Mouse (Mus musculus) liver, adult 2 months (tissue): ENCODE measurements at regions not wholly inside any gene's neighbourhood (a gene's known extent, or its start where the extent isn't known, plus 50 kb on each side); places are given as distances from the start of the nearest gene placed in this dataset.
A peak's percentile ranks its signal among the peaks of the same experiment; 100 is the strongest.

Experiments
- DNase-seq: peaks from one replicate; pipeline ENCODE4 v3.0.0-alpha.2; 2011; ENCODE audit warnings: low read depth, low spot score; ENCODE audit errors: extremely low read depth
- H3K27ac ChIP-seq: fragments of 200-500 bp; replicated peaks from 2 replicates; pipeline ENCODE4 v1.5.1; 2012; ENCODE audit warnings: low read depth, mild to moderate bottlenecking, control low read depth, inconsistent platforms, low read length; ENCODE audit not compliant: insufficient read depth
- H3K27me3 ChIP-seq: fragments of 200-500 bp; 2 replicates; pipeline ENCODE4 v1.6.1; 2012; ENCODE audit warnings: mild to moderate bottlenecking, moderate library complexity, low read length, inconsistent platforms; ENCODE audit not compliant: control insufficient read depth, insufficient read depth
- H3K36me3 ChIP-seq: fragments of 200-500 bp; 2 replicates; pipeline ENCODE4 v1.6.1; 2012; ENCODE audit warnings: low read length, inconsistent platforms; ENCODE audit not compliant: control insufficient read depth, insufficient read depth
- H3K4me1 ChIP-seq: fragments of 200-500 bp; 2 replicates; pipeline ENCODE4 v1.6.1; 2011; ENCODE audit warnings: low read length; ENCODE audit not compliant: control insufficient read depth, insufficient read depth
- H3K4me3 ChIP-seq: fragments of 200-500 bp; 2 replicates; pipeline ENCODE4 v1.5.1; 2011; ENCODE audit warnings: low read depth, mild to moderate bottlenecking, control low read depth, low read length, moderate library complexity; ENCODE audit not compliant: insufficient read depth
- H3K79me2 ChIP-seq: fragments of 200-500 bp; 2 replicates; pipeline ENCODE4 v1.6.1; 2012; ENCODE audit warnings: inconsistent platforms, mild to moderate bottlenecking, low read length, moderate library complexity; ENCODE audit not compliant: control insufficient read depth, insufficient read depth
- H3K9ac ChIP-seq: fragments of 200-500 bp; 2 replicates; pipeline ENCODE4 v1.6.1; 2012; ENCODE audit warnings: low read depth, mild to moderate bottlenecking, control low read depth, inconsistent platforms, low read length
- CTCF ChIP-seq: fragments of 200-500 bp; IDR thresholded peaks from 2 replicates; pipeline ENCODE4 v1.5.1; 2011; ENCODE audit warnings: low read depth, low read length, control low read depth
- POLR2A ChIP-seq: fragments of 200-500 bp; IDR thresholded peaks from 2 replicates; pipeline ENCODE4 v1.6.1; 2011; ENCODE audit warnings: low read length, control low read depth; ENCODE audit not compliant: insufficient read depth; ENCODE audit errors: extremely low read depth
- WGBS: fragments of 180-500 bp; shearing (Covaris S2); methylation state at CpG from one replicate; pipeline ENCODE4 v1.1.7; 2018; 5-methylcytosine and 5-hydroxymethylcytosine counted together

DNA sequence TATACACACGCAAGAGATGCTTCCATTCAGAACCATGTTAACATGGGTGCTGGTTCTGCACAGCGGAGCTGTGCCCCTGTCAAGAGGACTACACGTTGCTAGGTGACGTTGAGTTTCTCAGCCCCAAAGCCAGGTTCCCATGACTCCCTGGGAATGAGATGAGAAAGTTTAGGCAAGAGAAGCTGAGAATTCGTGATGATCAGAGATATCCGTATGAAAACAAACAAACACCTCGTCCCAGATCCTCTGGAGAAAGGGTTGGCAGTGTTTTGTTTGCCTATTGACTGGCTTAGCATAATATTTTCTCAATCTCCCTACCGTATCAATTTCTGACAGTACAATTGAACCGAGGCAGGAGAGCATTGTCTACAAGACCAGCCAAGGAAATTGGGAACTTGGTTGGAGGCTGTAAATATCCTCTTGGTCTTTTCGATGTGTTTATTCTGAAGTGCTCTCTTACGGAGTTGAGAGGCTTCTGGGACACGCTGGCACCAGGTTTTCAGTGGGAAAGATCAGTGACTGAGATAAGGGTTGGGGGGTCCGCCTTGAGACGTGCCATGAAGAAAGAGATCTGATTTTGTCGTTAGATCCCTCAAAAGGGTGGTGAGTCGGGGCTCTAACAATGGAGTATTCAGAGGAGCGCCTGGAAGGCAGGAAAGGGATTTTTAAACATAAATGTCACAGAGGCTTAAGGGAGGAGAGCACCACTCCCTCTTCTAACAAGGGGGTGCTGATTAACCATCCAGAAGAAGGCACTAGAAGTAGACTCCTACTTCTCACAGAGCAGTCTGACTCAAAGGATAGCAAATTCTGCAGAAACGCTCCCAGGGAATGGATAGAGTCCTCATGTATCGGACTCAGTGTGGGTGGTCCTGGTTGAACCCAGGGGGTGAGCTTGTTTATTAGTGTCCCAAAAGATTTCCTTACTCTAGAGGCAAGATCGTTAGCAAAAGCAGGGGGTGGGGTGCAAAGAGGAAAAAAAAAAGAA lies 70.5 kb upstream of the Gm45716 start:
- Histone ChIP-seq H3K27me3 (no peaks in the 10 kb centered on the region), H3K4me1 (0 out of 2 replicates have a peak, but pooled peaks cover 3% of the 10 kb centered on the region), H3K27ac (no peak overlapping the region), H3K79me2 (no peaks in the 10 kb centered on the region), H3K4me3 (no peak overlapping the region), H3K9ac (no peak overlapping the region), H3K36me3 (no peaks in the 10 kb centered on the region)
- DNase-seq, result peak; percentile 45
- TF ChIP-seq CTCF, result no peak
- no peak for TF ChIP-seq POLR2A
- 38% methylated on average over 20 of the region's 20 CpGs for WGBS

DNA sequence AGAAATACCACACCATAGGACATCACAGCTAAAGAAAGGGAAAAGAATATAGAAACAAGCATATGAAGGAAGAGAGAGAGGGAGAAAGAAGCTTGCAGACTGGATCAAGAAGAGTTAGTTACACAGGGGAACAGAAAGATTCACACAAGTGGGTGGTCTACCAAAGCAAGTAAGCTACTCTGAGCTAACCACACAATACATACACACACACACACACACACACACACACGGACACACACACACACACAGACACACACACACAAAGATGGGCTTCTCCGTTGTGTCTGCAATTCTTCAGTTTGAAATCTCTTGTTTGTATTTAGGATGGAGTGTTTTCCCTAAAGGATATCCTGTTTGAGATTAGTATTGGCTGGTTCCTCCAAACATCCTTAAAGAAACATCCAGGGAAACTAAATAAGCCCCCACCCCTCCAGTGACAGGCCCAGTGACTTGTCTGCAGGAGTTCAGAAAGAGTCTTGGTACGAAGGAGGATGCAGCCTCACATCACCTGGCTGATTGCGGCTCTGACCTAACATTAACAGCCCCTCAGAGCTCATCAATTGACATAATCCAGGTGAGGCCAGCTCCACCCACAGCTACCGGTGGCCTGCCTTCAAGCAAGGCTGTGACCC lies 69.7 kb upstream of the Gm45716 start:
- Histone ChIP-seq H3K36me3 (no peaks in the 10 kb centered on the region), H3K4me3 (no peak overlapping the region), H3K27ac (no peak overlapping the region), H3K27me3 (no peaks in the 10 kb centered on the region), H3K79me2 (no peaks in the 10 kb centered on the region), H3K4me1 (0 out of 2 replicates have a peak, but pooled peaks cover 3% of the 10 kb centered on the region), H3K9ac (no peak overlapping the region)
- no peak for DNase-seq
- TF ChIP-seq POLR2A, result no peak
- TF ChIP-seq CTCF, result no peak
- WGBS, result 37% methylated on average over 5 of the region's 5 CpGs

DNA sequence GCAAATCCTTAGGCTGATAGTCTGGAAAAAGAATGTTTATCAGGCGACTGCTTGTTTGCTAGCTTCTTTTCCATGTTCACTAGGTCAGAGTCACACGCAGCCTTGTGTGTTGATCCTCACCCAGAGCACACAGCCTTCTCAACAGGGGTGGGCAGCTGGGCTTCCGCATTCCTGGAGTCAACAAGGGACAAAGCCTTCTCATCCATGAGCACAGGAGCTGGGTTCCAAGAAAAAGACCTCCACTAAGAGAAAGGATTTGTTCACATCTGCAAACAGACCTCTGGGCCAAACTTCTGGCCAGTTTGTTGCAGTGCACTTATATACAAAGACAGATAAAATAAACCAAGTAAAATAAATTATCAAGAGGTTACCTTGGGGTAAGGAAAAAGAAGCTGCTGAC lies 65.6 kb upstream of the Gm45716 start:
- no peaks in the 10 kb centered on the region for H3K79me2 ChIP-seq
- 48% methylated on average over 3 of the region's 3 CpGs for WGBS

DNA sequence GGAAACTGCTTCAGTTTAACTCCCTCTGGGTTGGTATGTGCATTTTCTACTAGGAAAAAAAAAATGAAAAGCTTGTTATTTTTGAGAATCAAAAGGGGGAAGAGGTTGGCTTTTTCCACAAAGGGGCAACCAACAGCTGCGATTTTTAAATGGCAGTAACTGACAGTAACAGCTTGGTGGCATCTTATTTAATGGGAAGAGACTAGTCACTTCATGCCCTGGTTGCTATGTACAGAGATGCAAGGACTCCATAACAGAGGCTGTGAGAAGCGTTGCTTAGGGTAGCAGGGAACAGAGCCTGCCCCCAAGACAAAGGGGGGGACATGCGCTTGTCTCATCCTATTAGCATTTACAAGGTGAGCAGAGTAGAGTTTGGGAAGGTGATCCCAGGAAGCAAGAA lies 64.8 kb upstream of the Gm45716 start:
- Histone ChIP-seq H3K36me3 (no peaks in the 10 kb centered on the region), H3K4me3 (no peak overlapping the region), H3K4me1 (no peaks in the 10 kb centered on the region), H3K79me2 (no peaks in the 10 kb centered on the region), H3K27ac (no peak overlapping the region), H3K27me3 (no peaks in the 10 kb centered on the region), H3K9ac (no peak overlapping the region)
- TF ChIP-seq CTCF (no peak), POLR2A (no peak)
- 83% methylated on average over 3 of the region's 3 CpGs for WGBS
- DNase-seq, result no peak

More for the DNA sequence above, 65.6 kb upstream of the Gm45716 start:
- Histone ChIP-seq H3K27ac (no peak overlapping the region), H3K36me3 (no peaks in the 10 kb centered on the region), H3K27me3 (no peaks in the 10 kb centered on the region), H3K4me3 (no peak overlapping the region), H3K9ac (no peak overlapping the region), H3K4me1 (0 out of 2 replicates have a peak, but pooled peaks cover 2% of the 10 kb centered on the region)
- DNase-seq, result no peak
- TF ChIP-seq CTCF, result no peak
- TF ChIP-seq POLR2A, result no peak

DNA sequence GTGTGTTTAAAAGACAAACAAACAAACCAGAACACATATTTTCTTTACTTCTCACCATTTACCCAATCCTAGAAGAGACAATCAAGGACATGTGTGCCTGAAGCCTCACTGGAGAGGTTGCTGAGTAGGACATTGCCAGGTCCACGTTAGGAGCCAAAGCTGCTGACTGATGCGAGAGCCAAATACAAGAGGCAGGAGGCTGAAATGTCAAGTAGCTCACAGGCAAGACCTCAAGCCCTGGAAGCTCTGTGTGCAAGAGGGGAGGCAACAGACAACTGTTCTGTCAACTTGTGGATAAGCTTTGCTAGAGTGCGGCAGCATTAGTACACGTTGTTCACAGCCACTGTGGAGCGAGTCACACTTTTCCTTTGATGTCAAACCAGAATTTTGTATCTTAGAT lies 63.6 kb upstream of the Gm45716 start:
- no peak overlapping the region for H3K27ac ChIP-seq
- WGBS, result 83% methylated on average over 5 of the region's 5 CpGs
- no peaks in the 10 kb centered on the region for H3K36me3 ChIP-seq
- no peaks in the 10 kb centered on the region for H3K4me1 ChIP-seq
- TF ChIP-seq POLR2A (no peak), CTCF (no peak)
- H3K4me3 ChIP-seq, result no peak overlapping the region
- no peaks in the 10 kb centered on the region for H3K79me2 ChIP-seq
- no peaks in the 10 kb centered on the region for H3K27me3 ChIP-seq
- H3K9ac ChIP-seq, result no peak overlapping the region
- no peak for DNase-seq
